Mouse (Mus musculus): ENCODE results near the gene Add3. TPM values are rescaled to one million over a fixed set of nuclear protein-coding genes. Genes with fewer than 3 reads are reported as not detected.

The Add3 gene
- total RNA-seq, 2 experiments from 2014 or later, result 240 to 317 TPM

Other genes with a start within 250 kb of the Add3 start
- 46.3 and 52.5 TPM in 2 replicates for gene Xpnpep1, start 100.2 kb upstream of the Add3 start, total RNA-seq (2015)
- 57.8 and 60.2 TPM in 2 replicates for gene Xpnpep1, start 100.2 kb upstream of the Add3 start, total RNA-seq (2017)
- 42.1 and 42.8 TPM in 2 replicates for gene Mxi1, start 170.1 kb downstream of the Add3 start, total RNA-seq (2015)
- 74.0 and 91.1 TPM in 2 replicates for gene Mxi1, start 170.1 kb downstream of the Add3 start, total RNA-seq (2017)
- not detected in 2 replicates for gene Gm10197, start 231.3 kb downstream of the Add3 start, total RNA-seq (2015)
- gene Gm10197, start 231.3 kb downstream of the Add3 start, total RNA-seq (2017), result not detected in 2 replicates

Measured in megakaryocyte, adult 5-6 weeks (primary cell).